Mouse (Mus musculus): ENCODE data around the gene Arid1b.
A peak's percentile ranks its signal among the peaks of the same experiment; 100 is the strongest.
"Not testable (repeated sequence)": the region's sequence is repeated elsewhere in the genome, so short reads cannot be mapped to it uniquely, and the experiment has no call there.

The Arid1b gene

DNA sequence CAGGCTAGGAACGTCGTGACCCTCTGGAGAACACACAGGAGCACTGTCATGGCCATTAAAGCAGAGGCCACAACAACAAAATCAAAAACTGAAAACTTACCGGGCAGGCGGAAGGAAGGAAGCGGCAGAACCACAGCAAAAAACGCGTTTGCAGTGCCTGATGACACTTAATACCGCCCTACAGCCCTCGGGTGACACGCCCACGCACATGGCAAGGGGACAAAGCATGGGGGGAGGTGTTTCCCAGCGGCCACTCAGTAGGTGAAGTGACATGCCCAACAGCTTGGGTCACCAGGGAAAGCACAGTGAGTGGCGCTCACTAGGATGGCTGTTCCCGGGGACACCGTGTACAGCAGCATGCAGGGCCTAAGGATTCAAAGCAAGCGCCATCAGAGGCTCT, 97.4 kb downstream of the Arid1b start:
- DNase-seq: peak; percentile 34 to 52

DNA sequence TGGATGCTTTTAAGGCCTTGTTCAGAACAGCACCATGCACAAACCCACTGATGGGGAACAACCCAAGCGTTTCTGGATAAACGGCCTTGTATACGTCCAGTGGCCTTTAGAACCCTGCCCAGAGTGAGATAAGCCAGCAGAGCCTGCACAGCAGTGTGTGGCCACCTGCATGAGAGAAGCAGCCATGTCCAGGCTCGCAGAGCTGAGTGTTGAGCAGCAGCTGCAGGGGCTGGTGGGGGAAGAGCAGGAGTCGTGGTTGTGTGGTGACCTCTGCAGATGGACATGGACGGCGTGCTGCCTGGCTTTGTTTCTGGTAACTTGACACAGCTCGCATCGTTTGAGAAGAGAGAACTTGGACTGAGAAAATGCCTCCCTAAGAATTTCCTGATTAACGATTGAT, 97.8 kb downstream of the Arid1b start:
- DNase-seq: peak in 1 of 2 experiments; percentile 43

DNA sequence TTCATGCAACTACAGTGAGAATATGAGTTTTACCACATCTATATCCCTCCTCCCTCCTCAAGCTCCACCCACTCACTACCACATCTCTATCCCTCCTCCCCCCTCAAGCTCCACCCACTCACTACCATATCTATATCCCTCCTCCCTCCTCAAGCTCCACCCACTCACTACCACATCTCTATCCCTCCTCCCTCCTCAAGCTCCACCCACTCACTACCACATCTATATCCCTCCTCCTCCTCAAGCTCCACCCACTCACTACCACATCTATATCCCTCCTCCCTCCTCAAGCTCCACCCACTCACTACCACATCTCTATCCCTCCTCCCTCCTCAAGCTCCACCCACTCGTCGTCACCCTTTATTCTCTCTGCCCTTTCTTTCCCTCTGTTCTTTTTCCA, 99.2 kb downstream of the Arid1b start:
- not testable (repeated sequence) for DNase-seq

DNA sequence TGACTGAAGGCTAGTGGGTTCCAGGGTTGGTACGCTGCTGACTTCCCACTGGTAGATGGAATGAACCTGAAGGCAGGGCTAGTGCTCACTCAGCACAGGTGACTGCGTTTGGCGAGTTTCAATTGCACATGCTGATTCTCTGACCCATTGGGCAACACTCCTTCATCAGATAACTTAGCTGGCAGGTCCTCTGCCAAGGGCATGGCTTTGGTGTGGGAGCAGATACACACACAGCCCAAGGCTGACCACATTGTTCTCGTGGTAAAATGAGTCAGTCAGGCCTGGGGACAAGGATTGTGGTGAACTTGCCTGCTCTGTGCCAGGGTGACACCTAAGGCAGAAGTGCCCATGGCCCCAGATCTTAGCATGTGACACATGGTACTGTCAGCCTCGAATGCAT, 100.5 kb downstream of the Arid1b start:
- no peak for DNase-seq

DNA sequence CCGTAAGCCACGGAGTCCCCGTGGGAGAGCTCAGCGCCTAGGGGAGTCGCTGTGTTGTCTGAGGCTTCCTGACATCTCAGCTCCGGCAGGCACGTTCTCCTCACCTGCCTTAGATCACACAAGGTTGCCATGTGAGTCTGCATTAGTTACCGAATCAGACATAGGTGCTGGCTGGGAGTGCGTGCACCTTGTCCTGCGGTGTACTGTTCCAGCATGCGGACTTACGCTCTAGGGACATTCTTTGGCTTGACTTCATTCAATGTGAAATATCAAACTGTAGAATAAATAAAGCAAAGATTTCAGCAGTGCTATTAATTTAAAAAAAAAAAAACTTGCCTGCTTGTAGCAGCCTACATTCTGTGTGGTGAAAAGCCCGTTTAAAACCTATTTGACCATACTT, 101.6 kb downstream of the Arid1b start:
- DNase-seq: no peak

DNA sequence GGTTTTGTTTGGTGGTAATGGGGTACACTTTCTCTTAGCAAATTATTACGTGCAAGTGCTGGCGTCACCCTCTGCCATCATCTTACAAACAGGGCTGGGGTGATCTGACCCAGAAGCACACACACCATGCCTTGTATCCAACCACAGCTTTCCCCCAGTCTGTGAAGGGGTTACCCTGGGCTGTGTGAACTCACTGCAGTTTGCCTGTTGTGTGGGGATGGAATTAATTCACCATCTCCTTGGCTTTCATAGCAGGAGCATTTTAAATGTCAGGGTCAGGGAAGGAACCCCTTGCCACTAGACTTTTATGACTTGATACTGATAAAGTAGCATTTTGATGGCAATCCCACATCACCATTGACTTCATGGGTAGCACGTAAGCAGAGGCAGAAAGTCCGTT, 102.9 kb downstream of the Arid1b start:
- no peak for DNase-seq

DNA sequence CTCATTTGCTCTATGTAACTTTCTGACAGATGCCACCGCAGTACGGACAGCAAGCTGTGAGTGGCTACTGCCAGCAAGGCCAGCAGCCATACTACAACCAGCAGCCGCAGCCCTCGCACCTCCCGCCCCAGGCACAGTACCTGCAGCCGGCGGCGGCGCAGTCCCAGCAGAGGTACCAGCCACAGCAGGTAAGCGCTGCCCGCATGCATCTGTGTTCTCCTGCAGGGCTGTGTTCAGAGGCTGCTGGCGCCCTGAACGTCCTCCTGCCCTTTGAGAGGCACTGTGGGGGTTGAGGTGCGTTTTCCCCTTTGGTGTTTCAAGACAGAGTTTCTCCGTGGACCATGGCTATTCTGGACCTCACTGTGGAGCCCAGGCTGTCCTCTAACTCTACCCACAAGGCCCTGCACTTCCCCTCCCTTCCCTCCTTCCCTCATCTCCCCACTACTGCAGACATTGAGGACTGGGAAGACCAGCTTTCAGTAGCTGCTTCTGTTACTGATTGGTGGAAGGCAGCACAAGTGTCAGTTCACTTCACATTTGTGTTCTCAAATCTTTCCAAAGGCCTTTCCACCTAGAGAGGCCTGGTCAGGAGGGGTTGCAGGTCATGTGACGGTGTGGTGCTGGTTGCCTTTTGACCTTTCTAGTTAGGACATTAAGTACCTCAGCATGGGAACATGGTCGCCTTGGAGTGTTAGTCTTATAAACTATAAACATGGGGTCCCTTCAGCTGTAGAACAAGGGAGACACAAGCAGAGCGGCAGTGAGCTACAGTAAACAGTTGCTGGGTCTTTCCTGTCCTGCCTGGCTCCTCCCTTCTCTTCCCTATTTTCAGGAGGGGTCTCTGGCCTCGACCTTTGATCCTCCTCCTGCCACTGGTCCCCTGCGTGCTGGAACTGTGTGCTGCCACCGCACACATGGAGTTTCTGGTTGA, 103.7 kb downstream of the Arid1b start:
- no peak for DNase-seq

DNA sequence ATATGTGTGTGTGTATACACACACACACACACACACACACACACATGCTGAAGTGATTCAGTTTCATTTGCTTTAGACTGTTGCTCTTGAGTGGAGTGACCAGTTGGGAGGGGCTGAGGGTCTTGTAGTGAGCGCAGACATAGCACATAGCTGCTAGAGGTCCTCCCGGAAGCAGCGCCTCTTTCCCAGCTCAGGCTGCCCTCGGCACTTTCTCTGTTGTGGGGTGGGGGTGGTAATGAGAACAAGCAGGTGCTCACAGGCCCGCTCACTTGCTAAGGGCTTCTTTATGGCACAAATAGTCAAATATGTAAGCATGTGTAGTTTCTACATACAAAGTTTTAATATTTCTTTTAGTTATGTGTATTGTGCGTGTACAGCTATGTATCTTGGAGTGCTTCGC, 104.6 kb downstream of the Arid1b start:
- no peak for DNase-seq

DNA sequence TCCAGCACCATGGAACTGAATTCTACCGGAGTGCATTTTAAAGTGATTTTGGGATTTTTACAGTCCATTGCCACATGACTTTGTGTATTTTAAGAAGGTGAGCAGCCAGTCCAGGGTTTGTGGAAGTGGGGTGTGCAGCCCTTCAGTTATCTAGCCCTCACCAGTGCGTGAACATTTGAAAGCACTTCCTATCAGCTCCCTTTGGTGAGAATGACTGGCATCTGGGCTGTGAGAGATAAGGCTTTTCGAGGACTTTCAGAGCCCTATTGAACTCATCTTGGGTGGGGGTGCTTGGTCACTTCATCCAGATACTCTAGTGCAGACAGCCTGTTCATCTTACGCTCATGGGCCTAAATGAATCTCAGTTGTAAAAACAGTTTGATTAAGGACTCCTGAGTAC, 105.1 kb downstream of the Arid1b start:
- DNase-seq: no peak

DNA sequence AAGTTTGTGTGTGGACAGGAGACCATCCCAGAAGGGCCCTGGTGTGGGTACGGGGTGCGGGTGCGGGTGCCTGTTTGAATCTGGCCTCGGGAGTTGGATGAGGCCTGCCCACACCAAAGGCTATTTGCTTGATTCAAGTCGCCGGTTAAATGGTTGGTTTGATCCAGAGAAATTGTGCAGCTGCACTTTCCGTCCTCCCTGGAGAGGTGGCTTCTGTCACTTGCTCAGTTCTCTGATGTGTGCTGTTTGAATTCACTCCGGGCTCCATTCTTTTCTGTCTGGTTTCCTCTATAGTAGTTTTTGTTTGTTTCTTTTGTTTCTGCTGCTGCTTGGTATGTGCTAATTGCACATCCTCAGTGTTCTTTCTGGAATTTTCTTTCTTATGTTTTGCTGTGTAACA, 107.0 kb downstream of the Arid1b start:
- no peak for DNase-seq

DNA sequence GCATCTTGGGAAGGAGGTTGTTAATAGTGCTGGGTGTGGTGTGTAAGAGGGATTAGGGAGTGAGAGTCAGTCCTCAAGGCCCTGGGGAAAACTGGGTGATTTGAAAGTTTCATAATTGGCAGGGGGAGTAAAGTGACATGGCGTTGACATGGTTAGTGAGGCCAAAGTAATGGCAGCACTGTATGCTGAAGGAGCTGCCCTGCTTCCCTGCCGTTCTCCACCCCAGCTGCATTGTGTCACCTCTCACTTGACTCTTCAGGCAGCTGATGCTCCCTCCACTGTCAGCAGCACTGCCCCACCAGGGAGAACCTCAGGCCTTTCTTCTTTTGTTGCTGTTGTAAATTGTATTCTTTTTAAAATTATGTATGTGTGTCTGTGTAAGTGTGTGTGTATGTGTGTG, 107.8 kb downstream of the Arid1b start:
- DNase-seq: no peak

DNA sequence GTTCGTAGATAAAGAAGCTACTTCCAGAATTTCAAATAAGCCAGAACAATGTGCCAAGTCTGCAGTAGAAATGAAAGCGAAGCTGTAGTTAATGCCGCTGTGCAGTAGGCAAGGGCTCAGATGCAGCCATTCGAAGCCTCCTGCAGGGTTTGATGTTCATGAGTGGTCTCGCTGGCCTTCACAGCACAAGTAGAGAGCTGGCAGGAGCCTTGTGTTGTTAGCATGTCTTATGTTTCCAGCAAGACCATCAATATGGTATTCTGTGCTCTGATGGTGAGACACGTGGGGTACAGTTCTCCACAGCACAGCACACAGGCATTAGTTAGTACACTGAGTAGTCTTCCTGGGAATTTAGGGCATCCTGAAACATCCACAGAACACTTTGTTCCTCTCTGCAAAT, 111.6 kb downstream of the Arid1b start:
- no peak for DNase-seq

DNA sequence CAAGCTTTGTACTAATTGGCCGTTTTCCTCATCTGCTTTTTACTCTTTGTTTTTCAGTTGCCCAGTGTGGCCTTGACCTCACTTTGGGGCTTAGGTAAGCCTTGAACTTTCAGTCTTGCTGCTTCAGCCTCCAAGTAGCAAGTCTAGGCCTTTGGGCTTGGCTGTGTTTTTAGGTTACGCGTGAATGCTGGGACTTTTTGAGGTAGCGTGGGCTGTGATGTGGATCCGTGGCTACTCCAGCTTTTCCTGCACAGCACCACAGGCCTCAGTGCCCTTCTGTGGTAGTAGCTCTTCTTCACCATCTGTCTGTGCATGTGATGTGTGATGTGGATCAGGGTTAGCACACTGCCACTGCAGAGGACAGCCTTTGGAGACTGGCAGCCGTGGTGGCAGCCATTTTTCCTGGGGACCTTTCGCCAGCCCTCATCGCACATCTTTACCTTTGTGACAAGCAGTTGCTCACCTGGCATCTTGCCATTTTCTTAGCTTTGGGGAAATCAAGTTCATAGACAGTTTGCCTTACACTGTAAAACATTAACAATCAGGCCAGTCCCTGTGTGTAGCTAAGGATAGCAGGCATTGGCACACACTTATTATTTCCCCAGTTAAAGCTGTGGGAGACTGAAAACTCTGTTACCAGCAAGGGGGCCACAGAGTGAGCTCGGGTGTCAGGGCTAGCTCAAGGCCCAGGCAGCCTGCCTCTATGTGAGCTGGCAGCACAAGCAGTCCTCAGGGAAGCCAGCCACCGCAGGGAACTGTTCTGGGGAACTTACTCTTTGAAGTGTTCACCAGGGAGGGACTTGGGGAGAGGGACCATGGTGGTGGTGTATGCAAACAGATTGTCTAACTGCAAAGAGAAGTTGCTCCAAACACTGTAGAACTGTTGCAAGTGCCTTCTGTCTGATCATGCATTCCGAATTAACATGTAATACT, 112.4 kb downstream of the Arid1b start:
- DNase-seq: no peak

DNA sequence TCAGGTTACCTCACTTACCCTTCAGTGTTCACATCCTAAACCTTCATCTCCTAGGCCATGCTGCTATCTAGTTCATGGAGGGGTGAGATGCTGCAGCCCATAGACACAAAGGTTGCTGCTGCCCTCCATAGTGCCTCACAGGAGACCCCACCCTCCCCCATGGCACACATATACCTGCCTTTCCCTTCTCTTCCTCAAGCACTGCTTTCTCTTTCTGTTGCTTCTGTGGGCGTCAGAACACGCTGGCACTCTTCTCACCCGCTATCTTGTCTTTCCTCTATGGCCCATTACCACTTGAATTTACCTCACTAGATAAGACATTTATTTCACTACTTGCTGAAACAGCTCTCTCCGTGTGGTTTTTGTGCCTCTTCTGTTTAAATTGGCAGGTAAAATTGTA, 113.4 kb downstream of the Arid1b start:
- DNase-seq: no peak

DNA sequence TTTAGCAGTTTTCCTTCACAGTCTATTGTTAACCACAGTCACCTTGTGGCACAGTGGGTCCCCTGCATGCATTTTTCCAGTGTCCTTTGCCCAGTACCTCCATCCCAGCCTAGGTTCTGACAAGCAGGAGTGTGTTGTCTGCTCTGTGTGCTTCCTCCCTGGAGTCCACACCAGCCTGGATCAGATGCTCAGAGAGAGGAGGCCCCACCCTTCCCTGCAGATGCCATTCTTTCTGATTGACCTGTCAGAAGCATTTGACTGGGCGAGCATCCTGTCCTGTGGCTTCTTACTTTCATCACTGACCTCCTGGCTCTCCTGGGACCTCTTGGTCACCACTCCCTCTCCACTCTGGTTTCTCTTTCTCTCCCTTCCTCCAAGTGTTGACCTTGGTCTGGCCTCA, 113.9 kb downstream of the Arid1b start:
- DNase-seq: no peak

DNA sequence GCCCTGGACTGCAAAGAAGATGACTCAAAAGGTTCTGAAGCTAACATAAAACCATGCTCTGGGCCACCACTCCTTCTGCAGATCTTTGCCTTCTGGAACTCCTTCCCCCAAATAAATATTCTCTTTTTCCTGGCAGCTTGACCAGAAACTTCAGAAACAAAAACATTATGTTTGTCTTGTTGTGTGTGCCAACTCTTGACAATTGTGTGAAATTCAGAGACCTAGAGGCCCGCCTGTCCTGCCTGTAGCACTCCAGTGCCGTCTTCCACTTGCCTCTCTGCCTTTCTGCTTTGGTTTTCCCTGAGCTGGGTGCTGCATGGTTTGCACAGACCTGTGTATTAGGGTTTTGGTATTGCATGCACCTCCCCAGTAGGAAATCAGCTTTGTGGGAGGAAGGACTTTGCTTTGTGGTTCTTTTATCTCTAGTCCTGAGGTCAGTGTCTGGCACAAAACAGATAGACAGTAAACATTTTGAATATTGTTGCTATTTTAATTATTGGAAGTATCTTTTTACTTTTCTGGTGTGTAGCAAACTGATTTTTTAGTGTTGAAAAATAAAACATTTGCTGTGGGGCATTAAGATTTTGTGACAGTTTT, 114.5 kb downstream of the Arid1b start:
- DNase-seq: no peak

DNA sequence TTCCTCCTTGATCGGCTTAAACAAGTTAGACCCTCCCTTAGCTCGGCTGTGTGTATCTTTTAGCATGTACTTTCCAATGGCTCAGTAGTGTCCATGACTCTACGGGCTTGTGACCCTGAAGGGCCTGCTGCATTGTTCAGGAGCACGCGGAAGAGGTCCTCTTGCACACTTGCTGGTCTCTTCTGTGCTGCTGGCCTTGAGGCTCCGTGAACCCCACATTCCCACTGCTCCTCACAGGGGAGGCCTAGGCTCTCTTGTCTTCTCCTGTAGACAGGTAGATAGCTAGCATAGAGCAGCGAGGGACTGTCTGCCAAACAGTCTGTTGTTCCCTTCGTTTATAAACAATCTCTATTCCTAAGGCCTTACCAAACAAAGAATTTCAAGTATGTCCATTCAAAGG, 115.2 kb downstream of the Arid1b start:
- DNase-seq: no peak

DNA sequence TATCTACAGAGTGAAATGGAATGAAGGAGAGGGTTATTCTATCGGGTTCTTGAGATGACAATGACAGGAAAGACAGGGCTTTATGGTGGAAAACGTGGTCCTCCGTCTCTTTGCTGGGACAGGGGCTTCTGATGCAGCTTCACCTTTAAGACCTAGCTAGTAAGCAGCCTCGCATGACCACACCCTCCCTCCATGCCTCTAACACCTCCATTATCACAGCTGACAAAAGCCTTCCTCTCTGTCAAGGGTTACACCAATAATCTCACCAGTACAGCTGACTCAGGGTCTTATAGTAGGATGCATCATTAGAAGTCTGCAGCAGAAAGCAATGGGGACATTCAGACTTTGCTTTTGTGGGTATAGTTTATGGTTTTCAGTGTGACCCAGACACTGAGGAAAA, 116.0 kb downstream of the Arid1b start:
- DNase-seq: no peak

DNA sequence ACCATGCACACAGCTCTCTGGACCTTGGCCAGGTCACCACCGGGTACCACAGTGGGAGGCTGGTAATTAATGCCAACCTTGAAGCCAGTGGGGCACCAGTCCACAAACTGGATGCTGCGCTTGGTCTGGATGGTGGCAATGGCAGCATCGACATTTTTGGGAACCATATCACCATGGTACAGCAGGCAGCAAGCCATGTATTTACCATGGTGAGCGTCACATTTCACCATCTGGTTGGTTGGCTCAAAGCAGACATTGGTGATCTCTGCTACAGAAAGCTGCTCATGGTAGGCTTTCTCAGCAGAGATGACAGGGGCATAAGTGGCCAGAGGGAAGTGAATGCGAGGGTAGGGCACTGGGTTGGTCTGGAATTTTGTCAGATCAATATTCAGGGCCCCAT, 116.8 kb downstream of the Arid1b start:
- DNase-seq: not testable (repeated sequence)

DNA sequence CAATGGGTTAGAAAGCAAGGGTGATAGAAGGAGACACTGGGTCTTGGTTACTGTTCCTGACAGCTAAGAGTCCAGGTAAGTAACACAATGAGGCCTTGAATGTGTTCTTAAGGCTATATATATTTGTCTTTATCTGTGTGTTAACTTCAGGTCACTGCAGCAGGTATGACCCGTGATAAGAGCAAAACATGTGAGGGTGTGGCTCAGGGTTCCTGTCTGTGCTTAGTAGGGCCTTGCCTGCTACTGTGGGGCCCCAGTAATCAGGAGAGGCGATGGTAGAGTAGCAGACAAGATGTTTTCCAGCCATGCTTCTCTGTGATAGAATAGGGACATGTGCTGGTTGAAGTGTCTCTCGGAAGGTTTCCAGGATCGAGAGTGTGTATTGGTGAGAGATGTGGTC, 118.0 kb downstream of the Arid1b start:
- DNase-seq: no peak

DNA sequence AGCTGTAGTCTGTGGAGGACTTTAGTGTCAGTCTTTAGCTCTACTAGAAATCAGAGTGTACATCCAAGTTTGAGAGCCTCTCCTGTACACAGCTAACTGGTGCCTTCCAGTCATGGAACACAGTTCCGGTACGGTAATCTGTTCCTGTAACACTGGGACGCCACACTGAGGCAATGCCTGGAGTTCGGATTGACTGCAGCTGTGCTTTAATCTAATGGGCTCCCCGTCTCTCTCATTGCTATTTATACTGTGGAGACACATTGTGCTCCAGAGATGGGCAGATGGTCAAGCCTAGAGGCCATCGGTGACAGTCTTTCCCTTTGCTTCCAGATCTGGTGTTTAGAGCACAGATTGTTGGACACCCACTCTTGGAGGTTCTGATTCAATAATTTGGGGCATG, 121.8 kb downstream of the Arid1b start:
- no peak for DNase-seq

DNA sequence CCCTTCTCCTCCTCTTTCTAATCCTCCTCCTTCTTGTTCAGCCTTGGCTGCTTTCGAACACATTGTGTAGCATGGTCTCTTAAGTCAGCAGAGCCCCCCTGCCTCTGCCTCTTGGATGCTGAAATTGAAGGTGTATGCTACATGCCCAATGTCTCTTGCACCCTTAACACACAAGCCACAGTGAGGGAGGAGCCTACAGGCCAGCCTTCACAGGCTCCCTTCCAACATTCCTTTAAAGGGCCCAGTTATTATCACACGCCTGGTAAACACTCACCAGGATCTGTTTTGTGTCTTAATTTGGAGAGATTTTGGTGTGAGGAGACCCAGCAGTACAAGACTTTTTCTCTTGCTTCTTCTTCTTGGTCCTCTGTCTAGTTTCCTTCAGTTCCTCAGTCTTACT, 122.9 kb downstream of the Arid1b start:
- DNase-seq: no peak

DNA sequence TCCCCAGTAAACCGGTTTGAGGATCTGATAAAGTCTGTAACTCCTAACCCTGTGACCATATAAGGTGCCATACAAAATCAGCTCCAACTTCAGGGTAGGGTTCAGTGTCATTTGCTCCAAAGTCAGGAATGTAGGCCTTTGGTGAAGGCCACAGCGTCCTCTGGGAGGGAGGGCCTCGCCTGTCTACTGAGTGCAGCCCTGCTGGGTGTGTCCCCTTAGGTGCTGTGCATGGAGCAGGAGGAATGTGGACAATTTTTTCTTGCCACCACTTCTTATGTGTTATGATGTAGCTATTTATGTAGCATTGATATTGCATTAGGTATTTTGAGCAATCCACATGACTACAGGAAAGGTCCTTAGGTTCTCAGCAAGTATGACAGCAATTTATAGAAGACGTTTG, 124.0 kb downstream of the Arid1b start:
- DNase-seq: no peak
